Mouse (Mus musculus) midbrain, embryonic 16.5 days (tissue): ENCODE results near the gene Wars2. TPM values are rescaled to one million over a fixed set of nuclear protein-coding genes. Genes with fewer than 3 reads are reported as not detected.

ENCODE experiments used
- ATAC-seq: fragments of 200-750 bp; cut with Nextera tagmentation; 2 replicates; pipeline ENCODE4 v1.8.0; 2017; ENCODE audit warnings: moderate TSS enrichment
- H3K27ac ChIP-seq: fragments of 300-500 bp; sonication (generic); 2 replicates; pipeline ENCODE4 v1.5.1; 2014; ENCODE audit warnings: mild to moderate bottlenecking, low read length, mixed read lengths
- H3K27me3 ChIP-seq: fragments of 300-500 bp; sonication (generic); 2 replicates; pipeline ENCODE4 v1.6.1; 2014; ENCODE audit warnings: low read depth, low read length, mixed read lengths; ENCODE audit not compliant: control insufficient read depth, insufficient read depth
- H3K36me3 ChIP-seq: fragments of 300-500 bp; sonication (generic); 2 replicates; pipeline ENCODE4 v1.6.1; 2014; ENCODE audit warnings: mild to moderate bottlenecking, low read length, moderate library complexity, mixed read lengths; ENCODE audit not compliant: control insufficient read depth, insufficient read depth
- H3K4me1 ChIP-seq: fragments of 300-500 bp; sonication (generic); 2 replicates; pipeline ENCODE4 v1.6.1; 2014; ENCODE audit warnings: mild to moderate bottlenecking, low read length, mixed read lengths; ENCODE audit not compliant: control insufficient read depth, insufficient read depth
- H3K4me2 ChIP-seq: fragments of 300-500 bp; sonication (generic); 2 replicates; pipeline ENCODE4 v1.6.1; 2014; ENCODE audit warnings: mild to moderate bottlenecking, low read length, mixed read lengths
- H3K4me3 ChIP-seq: fragments of 300-500 bp; sonication (generic); 2 replicates; pipeline ENCODE4 v1.5.1; 2014; ENCODE audit warnings: low read depth, mild to moderate bottlenecking, low read length, moderate library complexity, mixed read lengths
- H3K9ac ChIP-seq: fragments of 300-500 bp; sonication (generic); 2 replicates; pipeline ENCODE4 v1.6.1; 2014; ENCODE audit warnings: low read depth, low read length, mixed read lengths
- H3K9me3 ChIP-seq: fragments of 300-500 bp; sonication (generic); replicated peaks from 2 replicates; pipeline ENCODE4 v1.6.1; 2014; ENCODE audit warnings: mild to moderate bottlenecking, low read length, mixed read lengths; ENCODE audit not compliant: control insufficient read depth, poor library complexity, severe bottlenecking
- WGBS: fragments of 180-500 bp; shearing (Covaris S2); extraction: QIAGEN DNeasy Blood & Tissue Kit; methylation state at CpG from one replicate; pipeline ENCODE4 v1.1.7; 2014; 5-methylcytosine and 5-hydroxymethylcytosine counted together
- polyA plus RNA-seq: library from polyadenylated mRNA; unstranded; fragments of >200 nt; fragmentation: Nextera tagmentation; extraction: Ambion mirVana; gene quantifications from 2 replicates; pipeline ENCODE4 v1.2.1, GENCODE M21; 2015

Gene Wars2
- 5.0 and 7.2 TPM in 2 replicates for polyA plus RNA-seq

DNA sequence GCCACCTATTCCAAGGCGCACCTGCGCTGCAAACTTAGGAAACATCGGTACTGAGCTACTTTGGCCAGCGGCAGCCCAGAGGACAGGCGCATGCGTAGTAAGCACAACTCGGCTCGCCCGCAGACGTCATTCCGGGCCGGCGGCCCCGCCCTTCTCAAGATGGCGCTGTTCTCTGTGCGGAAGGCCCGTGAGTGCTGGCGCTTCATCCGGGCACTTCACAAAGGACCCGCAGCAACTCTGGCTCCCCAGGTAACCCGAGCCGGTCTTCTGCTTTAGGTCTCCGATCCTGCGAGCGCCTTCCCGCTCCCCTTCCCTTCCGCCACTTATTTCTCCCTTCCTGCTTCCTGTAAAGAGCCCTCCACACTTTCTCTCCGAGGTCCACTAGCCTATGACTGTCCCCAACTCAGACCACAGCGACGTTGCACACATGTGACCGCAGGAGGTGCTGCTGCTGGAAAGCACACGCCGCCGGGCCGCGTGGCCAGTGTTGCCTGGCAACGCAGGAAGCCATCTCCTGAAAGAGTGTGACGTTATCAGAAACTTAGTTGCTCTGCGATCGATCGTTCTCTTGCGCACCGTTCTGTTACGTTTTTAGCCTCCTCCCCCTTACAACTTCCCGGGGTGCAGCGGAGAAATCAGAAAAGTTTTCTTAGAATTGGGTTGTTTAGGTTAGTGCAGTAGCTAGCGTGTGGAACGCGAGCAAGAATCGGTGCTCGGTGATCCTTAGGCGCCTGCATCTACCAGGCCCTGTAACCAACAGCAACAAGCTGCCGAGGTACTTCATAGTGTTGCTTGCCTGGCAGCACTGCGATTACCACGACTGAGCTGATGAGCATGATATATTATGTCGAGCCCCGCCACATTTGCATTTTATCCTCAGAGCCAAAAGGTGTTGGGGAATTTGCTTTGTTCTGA is at the start of gene Wars2:
Gene Wars2, plus strand, starts transcription at position 129 of the 915 bp plus-strand sequence.
- peak within 1 kb of the TSS; percentile 68 for H3K9ac ChIP-seq
- H3K36me3 ChIP-seq: no peaks in the 10 kb centered on the region
- H3K9me3 ChIP-seq: no peaks in the 10 kb centered on the region
- peaks cover 4% of the 10 kb centered on the region; the same call in 1 of the 2 replicates for H3K4me1 ChIP-seq
- ATAC-seq: peak; percentile 100
- under 1% methylated on average over 57 of the region's 57 CpGs for WGBS
- no peaks in the 10 kb centered on the region for H3K27me3 ChIP-seq
- H3K4me3 ChIP-seq: peak within 1 kb of the TSS; percentile 62
- peak within 1 kb of the TSS; percentile 74 for H3K4me2 ChIP-seq
- peak within 1 kb of the TSS; percentile 94 for H3K27ac ChIP-seq

DNA sequence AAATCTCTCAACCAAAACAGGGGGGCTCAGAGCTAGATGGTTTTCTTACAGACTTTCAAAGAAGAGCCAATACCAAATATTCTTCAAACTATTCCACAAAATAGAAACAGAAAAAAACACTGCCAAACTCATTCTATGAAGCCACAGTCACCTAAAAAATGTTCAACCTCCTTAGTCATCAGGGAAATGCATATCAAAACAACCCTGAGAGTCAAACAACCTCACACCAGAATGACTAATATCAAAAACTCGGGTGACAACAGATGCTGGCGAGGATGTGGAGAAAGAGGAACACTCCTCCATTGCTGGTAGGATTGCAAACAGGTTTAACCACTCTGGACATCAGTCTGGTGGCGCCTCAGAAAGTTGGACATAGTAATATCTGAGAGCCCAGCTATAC is 44.1 kb upstream of the Wars2 start:
- no peak overlapping the region for H3K27ac ChIP-seq
- 79% methylated on average over 3 of the region's 3 CpGs for whole genome bisulfite sequencing

DNA sequence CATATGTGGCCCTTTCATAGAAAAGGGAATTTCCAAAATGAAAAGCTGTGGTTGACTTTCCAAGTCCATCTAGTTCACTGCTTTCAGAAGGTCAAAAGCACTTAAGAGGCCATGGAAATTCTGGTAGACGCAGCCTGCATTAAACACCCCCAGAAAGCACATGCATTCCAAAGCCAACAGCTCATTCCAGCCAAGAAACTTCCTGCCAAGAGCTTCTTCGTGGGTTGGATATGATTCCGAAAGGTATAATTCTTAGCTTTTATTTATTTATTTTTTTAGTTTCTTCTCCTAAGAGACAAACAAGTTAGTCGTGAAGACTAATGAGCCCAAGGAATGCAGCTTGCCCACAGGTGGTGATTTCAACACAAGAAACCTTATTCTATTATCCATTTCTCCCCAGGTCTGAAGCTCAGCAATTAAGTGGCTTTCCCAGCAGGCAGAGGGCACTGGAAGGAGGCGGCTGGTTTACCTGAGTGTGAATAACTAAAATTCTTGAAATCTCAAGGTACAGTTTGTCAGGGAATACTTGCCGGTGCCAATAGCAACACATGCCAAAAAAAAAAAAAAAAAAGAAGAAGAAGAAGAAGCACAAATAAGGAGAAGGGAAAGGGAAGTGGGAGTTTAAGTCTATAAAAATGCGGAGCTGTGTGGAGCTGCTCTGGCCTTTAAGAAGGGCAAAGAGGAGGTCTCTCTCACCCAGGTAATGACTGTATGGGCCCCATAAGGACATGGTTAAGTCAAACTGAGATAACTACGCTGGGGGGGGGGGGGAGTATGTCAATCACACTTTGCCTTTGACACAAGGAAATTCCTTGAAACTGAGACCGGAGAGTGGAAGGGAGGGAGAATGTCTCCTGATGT is 30.3 kb upstream of the Wars2 start:
- H3K4me3 ChIP-seq: no peak overlapping the region
- no peak overlapping the region for H3K4me2 ChIP-seq
- no peak overlapping the region for H3K27ac ChIP-seq
- no peak for ATAC-seq
- H3K36me3 ChIP-seq: no peaks in the 10 kb centered on the region
- 79% methylated on average over 9 of the region's 9 CpGs for WGBS
- H3K27me3 ChIP-seq: no peaks in the 10 kb centered on the region
- no peak overlapping the region for H3K9ac ChIP-seq
- no peaks in the 10 kb centered on the region for H3K4me1 ChIP-seq
- H3K9me3 ChIP-seq: no peaks in the 10 kb centered on the region

More for the DNA sequence above, 44.1 kb upstream of the Wars2 start:
- Histone ChIP-seq H3K9ac (no peak overlapping the region), H3K27me3 (no peaks in the 10 kb centered on the region), H3K9me3 (no peaks in the 10 kb centered on the region), H3K4me1 (no peaks in the 10 kb centered on the region), H3K4me2 (no peak overlapping the region), H3K4me3 (no peak overlapping the region), H3K36me3 (no peaks in the 10 kb centered on the region)
- ATAC-seq: no peak

DNA sequence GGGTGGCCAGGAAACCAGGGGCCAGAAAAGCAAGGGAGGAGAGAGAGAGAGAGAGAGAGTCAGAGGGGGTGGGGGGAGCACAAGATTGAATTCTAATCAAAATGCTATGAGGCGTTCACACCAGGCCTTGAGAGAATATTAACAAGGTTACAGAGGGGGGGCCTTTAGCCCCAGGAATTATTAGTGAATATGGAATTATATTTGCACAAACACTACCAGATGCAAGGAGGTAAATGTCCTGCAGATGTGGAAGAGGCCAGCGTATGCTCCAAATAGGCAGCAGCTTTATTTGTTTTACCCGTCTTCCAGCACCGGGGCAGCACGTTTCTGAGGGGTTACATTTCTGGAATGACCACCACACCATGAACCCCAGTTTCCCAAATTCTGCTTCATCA is 29.7 kb upstream of the Wars2 start:
- Histone ChIP-seq H3K4me1 (no peaks in the 10 kb centered on the region), H3K4me3 (no peak overlapping the region), H3K4me2 (no peak overlapping the region), H3K9me3 (no peaks in the 10 kb centered on the region), H3K36me3 (no peaks in the 10 kb centered on the region), H3K9ac (no peak overlapping the region), H3K27ac (no peak overlapping the region), H3K27me3 (no peaks in the 10 kb centered on the region)
- WGBS: 92% methylated on average over 5 of the region's 5 CpGs
- no peak for ATAC-seq

DNA sequence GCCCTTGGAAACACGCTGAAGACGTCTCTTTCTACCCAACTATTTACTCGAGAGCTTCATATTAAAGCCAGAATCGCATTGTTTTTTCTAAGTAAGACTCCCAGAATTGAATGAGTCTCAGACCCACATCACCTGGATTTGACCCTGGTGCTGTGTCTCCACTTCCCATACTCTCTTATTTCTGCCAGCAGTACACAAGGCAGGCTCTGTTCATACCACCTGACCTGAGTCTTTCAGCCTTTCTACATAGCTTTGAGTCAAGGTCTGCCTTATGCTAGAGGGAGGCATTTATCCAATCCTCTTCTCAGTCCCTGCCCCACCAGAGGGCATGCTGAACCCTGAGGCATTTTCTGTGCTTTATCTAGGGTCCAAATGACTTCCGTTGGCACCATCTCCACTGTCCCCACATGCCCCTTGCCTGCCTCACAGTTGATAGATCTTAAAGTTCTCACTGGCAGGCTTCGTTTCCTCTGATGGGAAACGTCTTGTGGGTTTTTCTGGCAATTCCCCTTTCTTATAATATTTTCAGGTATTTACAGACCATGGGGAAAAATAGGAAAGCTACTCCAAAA is 27.5 kb upstream of the Wars2 start:
- no peaks in the 10 kb centered on the region for H3K9me3 ChIP-seq
- no peaks in the 10 kb centered on the region for H3K27me3 ChIP-seq
- no peak overlapping the region for H3K4me3 ChIP-seq
- H3K27ac ChIP-seq: no peak overlapping the region
- H3K4me2 ChIP-seq: no peak overlapping the region
- no peaks in the 10 kb centered on the region for H3K4me1 ChIP-seq
- no peak for ATAC-seq
- H3K36me3 ChIP-seq: no peaks in the 10 kb centered on the region
- no peak overlapping the region for H3K9ac ChIP-seq
- WGBS: 87% methylated on average over 7 of the region's 7 CpGs

DNA sequence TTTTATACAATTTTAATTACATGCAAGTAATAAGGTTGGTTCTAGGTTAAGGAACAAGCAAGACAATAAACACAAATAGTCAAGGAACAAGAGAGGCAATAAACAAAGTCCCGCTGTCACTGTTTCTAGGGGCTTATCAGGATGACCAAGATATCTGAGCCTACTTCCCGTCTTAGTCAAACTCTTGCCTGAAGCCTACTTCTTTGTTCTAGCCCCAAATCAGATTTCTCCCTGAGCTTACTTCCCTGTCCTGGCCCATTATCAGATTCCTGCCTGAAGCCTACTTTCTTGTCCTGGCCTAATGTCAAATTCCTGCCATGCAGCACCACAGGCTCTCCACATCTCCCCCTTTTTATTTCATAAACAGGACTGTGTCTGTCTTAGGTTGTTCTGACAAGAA is 19.9 kb upstream of the Wars2 start:
- no peaks in the 10 kb centered on the region for H3K36me3 ChIP-seq
- no peak overlapping the region for H3K4me3 ChIP-seq
- no peaks in the 10 kb centered on the region for H3K4me1 ChIP-seq
- H3K9ac ChIP-seq: no peak overlapping the region
- H3K27me3 ChIP-seq: no peaks in the 10 kb centered on the region
- no peak overlapping the region for H3K27ac ChIP-seq
- 82% methylated on average over 2 of the region's 2 CpGs for WGBS
- no peak overlapping the region for H3K4me2 ChIP-seq
- no peaks in the 10 kb centered on the region for H3K9me3 ChIP-seq
- no peak for ATAC-seq

DNA sequence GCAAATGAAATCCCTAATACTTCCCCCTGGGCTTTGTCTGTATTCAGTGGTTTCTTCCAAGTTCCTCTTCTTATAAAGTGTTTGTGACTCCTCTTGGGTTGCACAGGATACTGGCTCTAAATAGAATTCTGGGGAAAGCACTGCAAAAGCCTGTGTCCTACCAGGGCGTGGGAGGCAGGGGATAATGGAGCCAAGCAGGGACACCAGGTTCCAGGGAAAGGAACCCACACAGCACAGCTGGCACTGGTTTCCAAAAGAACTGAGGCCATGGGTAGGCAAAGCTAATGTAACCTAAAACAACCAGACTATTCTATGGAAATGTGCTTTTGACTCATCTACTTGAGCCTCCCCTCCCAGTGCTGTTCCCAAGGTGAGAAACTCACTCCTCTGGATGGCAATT is 10.3 kb upstream of the Wars2 start:
- Histone ChIP-seq H3K9ac (no peak overlapping the region), H3K27me3 (no peaks in the 10 kb centered on the region), H3K36me3 (no peaks in the 10 kb centered on the region), H3K4me2 (no peak overlapping the region), H3K27ac (no peak overlapping the region), H3K9me3 (no peaks in the 10 kb centered on the region), H3K4me1 (no peaks in the 10 kb centered on the region), H3K4me3 (no peak overlapping the region)
- no peak for ATAC-seq
- 80% methylated on average over 1 of the region's 1 CpGs for WGBS

DNA sequence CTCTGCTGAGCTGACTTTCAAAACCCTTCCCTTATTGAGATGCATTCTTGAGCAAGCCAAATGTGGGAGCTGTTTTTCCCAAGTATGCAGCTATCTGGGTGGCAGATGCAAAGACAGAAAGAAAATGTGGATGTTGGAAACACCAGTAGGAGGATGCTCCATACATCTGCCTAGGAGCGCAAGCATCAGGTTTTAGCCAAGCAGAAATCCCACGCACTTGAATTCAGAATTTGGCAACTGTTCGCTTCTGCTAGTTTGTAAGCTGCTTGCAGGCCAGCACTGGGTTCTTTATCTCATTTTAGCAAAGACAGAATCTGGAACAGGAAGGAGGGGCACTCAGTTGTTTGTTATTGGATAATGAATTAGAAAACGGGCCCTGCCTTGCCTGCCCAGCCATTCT is 8.9 kb upstream of the Wars2 start:
- Histone ChIP-seq H3K9ac (no peak overlapping the region), H3K9me3 (no peaks in the 10 kb centered on the region), H3K4me3 (no peak overlapping the region), H3K36me3 (no peaks in the 10 kb centered on the region), H3K27me3 (no peaks in the 10 kb centered on the region), H3K27ac (no peak overlapping the region), H3K4me2 (no peak overlapping the region), H3K4me1 (no peaks in the 10 kb centered on the region)
- WGBS: 95% methylated on average over 4 of the region's 4 CpGs
- no peak for ATAC-seq
